Mouse (Mus musculus) G1E (cell line): Measurements from ENCODE around the gene Ifnl3.

Experiments used
- CTCF ChIP-seq: IDR thresholded peaks from 2 replicates; pipeline ENCODE4 v1.5.1; 2012; ENCODE audit warnings: low read depth, low read length, inconsistent platforms, mixed read lengths
- GATA1 ChIP-seq: IDR thresholded peaks from 2 replicates; pipeline ENCODE4 v1.6.1; 2012; ENCODE audit warnings: borderline replicate concordance, low read length, inconsistent platforms, mixed read lengths
- GATA2 ChIP-seq: IDR thresholded peaks from 2 replicates; pipeline ENCODE4 v1.6.1; 2012; ENCODE audit warnings: low read depth, low read length, inconsistent platforms, borderline replicate concordance
- POLR2AphosphoS5 ChIP-seq: IDR thresholded peaks from 2 replicates; pipeline ENCODE4 v1.6.1; 2012; ENCODE audit warnings: low read depth, low read length, inconsistent platforms; ENCODE audit not compliant: insufficient replicate concordance
- TAL1 ChIP-seq: conservative IDR thresholded peaks from 2 replicates; pipeline ENCODE4 v1.6.1; 2012; ENCODE audit warnings: low read depth, low read length, inconsistent platforms, mixed read lengths

- TF ChIP-seq CTCF (no peak), GATA1 (no peak), TAL1 (no peak), POLR2AphosphoS5 (no peak), GATA2 (no peak)
These were observed 34.4 kb downstream of the Ifnl3 start for GRCm38 (mm10) chr7:28557069-28557468.
